Mouse (Mus musculus) neutrophil, adult 5-6 weeks (primary cell): ENCODE data around the gene Ttc17. TPM values are rescaled to one million over a fixed set of nuclear protein-coding genes. Genes with fewer than 3 reads are reported as not detected.
"Not testable (repeated sequence)": the region's sequence is repeated elsewhere in the genome, so short reads cannot be mapped to it uniquely, and the experiment has no call there.

ENCODE experiments used
- ATAC-seq: fragments of 151-379, 151-347 bp; 2 replicates; pipeline ENCODE4 v1.8.0; 2017; ENCODE audit warnings: mild to moderate bottlenecking, moderate TSS enrichment; ENCODE audit not compliant: insufficient number of reproducible peaks, poor library complexity, low FRiP score, severe bottlenecking; ENCODE audit errors: extremely low read depth
- total RNA-seq: library from RNA; stranded (forward); fragments of 200-1000 nt; gene quantifications from 2 replicates; pipeline ENCODE4 v1.2.3, GENCODE M21; 2017

Gene Ttc17
- total RNA-seq, 1 experiment from 2014 or later, result 41.3 TPM

GRCm38 (mm10) chr2:94387846-94388245 is 18.6 kb downstream of the Ttc17 start:
- no peak for ATAC-seq

GRCm38 (mm10) chr2:94384483-94384882 is 22.0 kb downstream of the Ttc17 start:
- ATAC-seq, result not testable (repeated sequence)

GRCm38 (mm10) chr2:94381057-94381647 is 25.3 kb downstream of the Ttc17 start:
- no peak for ATAC-seq

GRCm38 (mm10) chr2:94378678-94379077 is 27.8 kb downstream of the Ttc17 start:
- ATAC-seq, result no peak

GRCm38 (mm10) chr2:94371093-94371492 is 35.4 kb downstream of the Ttc17 start:
- ATAC-seq, result no peak

- no peak for ATAC-seq
Observed at GRCm38 (mm10) chr2:94363821-94364220, 42.7 kb downstream of the Ttc17 start.

GRCm38 (mm10) chr2:94360398-94360973 is 46.0 kb downstream of the Ttc17 start:
- peak; percentile 55; the same call in 1 of the 2 replicates for ATAC-seq

- no peak for ATAC-seq
Observed at GRCm38 (mm10) chr2:94348165-94348591, 58.3 kb downstream of the Ttc17 start.

- no peak for ATAC-seq
Observed at GRCm38 (mm10) chr2:94346746-94347145, 59.7 kb downstream of the Ttc17 start.

- no peak for ATAC-seq
Observed at GRCm38 (mm10) chr2:94344624-94345023, 61.9 kb downstream of the Ttc17 start.

GRCm38 (mm10) chr2:94343290-94344285 is 62.9 kb downstream of the Ttc17 start:
- no peak for ATAC-seq

GRCm38 (mm10) chr2:94340769-94341168 is 65.7 kb downstream of the Ttc17 start:
- no peak for ATAC-seq

- no peak for ATAC-seq
Observed at GRCm38 (mm10) chr2:94339495-94339894, 67.0 kb downstream of the Ttc17 start.

GRCm38 (mm10) chr2:94336336-94336735 is 70.2 kb downstream of the Ttc17 start:
- no peak for ATAC-seq

- ATAC-seq, result no peak
Observed at GRCm38 (mm10) chr2:94334742-94335046, 71.8 kb downstream of the Ttc17 start.

GRCm38 (mm10) chr2:94333841-94334741 is 72.4 kb downstream of the Ttc17 start:
- no peak for ATAC-seq

- no peak for ATAC-seq
Observed at GRCm38 (mm10) chr2:94333086-94333485, 73.4 kb downstream of the Ttc17 start.

GRCm38 (mm10) chr2:94329336-94329735 is 77.2 kb downstream of the Ttc17 start:
- no peak for ATAC-seq

GRCm38 (mm10) chr2:94327836-94328235 is 78.7 kb downstream of the Ttc17 start:
- no peak for ATAC-seq
